Mouse (Mus musculus) mouse trophoblast stem cell (cell line): ENCODE measurements at regions not wholly inside any gene's neighbourhood (a gene's known extent, or its start where the extent isn't known, plus 50 kb on each side); places are given as distances from the start of the nearest gene placed in this dataset.

Experiments used
- in situ Hi-C, 2 experiments: fragments of 300-500 bp; cut with MseI, MboI; formaldehyde crosslinking; loops; 2 replicates in 1 of 2; 3 replicates in 1 of 2; pipeline ENCODE4 v1.15.1; 2025

DNA sequence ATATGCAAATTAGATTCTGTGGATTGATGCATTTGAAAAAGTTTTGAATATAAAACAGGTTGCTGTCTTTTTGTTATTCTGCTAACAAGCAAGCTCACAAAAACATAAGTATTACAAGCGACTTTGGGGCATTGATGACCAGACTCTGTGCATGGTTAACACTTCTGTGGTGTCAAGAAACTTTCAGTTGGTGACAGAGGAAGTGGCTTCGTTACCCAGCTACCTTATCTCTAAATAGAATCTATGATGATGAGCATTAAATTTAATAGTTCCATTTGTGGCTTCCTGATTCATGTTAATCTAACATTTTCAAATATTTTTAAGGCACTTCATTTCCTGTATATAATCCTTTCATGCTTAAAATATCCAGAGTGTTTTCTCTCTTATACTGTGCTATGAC, 100.8 kb downstream of the Tm2d1 start:
- in situ Hi-C loops: no loop called here

DNA sequence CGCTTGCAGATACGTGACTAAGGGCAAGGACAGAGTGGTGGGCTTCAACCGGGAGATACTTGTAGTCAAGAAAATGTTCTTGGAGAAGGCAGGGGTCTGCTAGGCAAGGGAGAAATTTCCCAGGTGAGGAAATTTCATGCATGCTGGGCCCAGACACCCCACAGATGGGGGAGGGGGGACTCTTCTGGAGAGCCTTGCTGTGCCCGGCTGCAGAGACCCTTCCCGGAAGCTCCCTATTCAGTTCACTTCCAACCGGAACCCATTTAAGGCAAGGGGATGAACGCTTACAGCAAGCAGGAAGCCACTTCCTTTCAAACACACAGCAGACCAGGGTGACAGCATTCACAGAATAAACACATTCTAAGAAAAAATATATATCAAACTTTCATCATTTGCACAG, 124.8 kb downstream of the Tm2d1 start:
- in situ Hi-C loops: no loop called here

DNA sequence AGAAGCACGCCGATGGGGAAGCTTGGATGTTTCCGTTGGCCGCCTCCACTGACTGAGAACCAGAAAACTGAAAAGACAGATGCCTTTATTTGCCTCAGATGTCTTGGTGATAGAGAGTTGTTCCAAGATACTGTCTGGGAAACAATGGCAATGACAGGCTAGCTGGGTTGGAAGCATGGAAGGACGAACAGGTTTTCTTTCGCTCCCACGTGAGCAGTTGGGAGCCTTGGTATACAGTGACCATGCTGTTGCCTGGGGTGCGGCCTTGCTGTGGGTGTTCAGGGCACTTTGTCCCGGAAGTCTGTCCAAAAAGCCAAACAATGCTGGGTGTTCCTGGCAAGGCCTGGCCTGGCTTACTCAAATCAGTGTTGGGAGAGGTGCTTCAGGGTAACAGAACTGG, 125.4 kb downstream of the Tm2d1 start:
- in situ Hi-C loops: no loop called here

DNA sequence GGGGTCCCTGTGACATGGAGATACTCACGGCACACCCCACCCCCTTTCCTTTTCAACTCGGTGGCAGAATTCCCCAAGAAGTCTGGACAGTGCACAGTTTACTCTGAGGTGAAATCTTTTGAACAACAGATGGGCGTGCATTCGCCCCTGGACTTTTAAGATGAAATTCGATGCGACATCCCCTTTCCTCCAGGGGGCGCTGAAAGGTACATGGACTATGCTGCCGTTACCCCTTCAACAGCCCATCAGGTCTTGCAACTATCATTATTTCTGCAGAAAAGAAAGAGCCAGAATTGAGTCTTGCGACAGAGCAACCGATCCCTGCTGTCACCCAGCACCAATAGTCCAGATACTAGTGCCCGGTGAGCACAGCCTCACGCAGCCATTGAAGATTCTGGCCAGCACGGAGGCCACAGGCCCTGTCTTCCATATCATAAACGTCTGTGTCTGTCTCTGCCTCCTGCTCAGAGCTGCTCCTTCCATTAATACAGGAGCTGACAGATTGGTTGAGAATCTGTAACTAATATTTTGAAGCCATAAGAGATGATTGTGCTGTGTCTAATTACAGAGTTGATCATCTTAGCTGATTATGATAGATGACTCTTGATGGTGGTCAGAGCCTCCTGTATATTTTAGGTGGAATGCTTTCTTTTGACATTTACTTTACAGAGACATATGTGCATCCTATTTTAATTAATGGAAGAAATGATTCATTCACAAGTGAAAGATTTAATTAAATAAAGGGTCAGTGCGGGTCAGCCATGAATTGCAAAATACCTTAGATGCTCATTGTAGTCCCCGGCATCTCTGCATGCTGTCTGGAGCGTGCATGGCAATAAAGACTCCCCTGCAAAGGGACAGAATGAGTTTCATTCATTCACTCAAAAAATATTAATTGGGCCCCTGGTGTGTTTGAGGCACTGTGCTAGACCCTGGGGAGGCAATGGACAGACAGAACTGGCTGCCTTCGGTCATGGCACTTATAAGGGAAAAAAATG, 128.0 kb downstream of the Tm2d1 start:
- in situ Hi-C loops: no loop called here

DNA sequence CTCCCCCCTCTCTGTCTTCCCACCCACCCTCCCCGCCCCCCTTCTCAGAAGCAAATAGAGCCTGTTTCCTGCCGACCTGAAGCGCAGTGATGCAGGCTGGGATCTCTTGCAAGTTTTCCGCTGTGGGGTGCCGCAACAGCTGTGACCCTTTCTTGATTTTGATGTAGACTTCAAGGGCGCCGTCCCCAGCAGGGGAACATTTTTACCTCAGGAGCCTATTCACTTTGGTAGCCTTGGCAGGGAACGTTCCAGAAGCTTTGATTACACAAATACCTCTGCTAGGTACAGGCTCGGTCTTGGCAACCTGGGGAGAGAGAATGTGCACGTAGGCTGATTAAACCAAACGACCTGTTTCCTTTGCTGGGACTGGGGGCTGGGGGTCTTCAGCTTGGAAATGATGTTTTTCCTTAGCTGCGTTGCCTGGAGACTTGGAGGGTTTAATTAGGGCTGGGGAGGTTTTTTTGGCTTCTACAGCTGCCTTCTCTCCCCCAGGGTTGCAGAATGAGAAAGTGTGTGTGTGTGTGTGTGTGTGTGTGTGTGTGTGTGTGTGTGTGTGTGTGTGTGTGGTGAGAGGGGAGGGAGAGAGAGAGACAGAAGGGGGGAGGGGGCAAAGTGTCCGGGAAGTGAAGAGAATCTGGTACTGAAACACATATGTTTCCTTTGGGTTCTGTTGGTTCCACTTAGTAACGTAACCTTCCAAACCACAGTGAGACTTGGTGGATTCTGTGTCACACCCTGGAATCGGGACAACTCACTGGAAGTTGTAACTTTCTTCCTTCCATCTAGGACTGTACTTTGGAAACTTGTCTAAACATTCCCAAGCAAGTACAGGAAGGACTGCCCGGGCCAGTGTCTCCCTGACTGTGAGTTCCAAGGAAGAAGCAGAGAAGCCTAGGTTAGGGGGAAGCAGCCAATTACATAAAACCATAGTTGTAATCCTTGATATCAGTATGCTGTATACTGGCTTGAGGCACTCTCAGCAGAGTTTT, 138.9 kb downstream of the Tm2d1 start:
- in situ Hi-C loops: loop anchor here in 1 of 2 experiments (25.0 kb wide), 1 partner anchor 482 kb away; the partner anchor contains the start of gene Nfia

DNA sequence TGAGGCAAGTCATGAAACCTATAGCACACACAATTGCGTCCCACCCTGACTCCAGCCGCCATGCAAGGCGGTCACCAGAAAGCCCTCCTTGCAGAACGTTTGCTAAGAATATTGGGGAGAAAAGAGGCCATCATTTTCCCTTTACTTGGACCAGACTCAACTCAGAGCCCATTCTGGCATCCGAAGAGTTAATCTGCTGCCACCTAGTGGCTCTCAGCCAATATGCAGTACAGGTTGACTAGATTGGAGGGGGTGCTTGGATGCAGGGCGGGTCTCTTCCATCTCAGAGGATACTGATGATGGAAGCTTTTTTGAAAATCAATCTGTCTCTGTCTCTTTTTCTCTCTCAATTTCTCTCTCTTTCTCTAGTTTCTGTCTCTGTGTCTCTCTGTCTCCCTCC, 139.6 kb downstream of the Tm2d1 start:
- in situ Hi-C loops: loop anchor here in 1 of 2 experiments (25.0 kb wide), 1 partner anchor 481 kb away; the partner anchor contains the start of gene Nfia

DNA sequence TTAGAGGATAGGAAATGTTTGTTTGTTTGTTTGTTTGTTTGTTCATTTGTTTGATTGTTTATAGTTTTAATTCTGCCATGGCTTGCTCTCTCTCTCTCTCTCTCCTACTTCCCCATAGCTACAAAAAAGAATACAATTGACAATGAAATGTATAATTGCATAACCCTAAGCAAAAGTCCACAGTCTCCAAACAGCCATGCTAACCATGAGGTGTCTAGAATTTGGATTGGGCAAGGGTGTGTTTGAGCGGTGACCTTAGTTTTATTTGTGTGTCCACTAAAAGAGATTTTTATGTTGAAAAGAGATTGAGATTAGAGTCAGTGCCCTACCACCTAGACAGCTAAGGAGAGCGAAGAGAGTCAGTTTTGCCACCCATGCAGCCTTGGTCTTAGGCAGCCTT, 141.2 kb downstream of the Tm2d1 start:
- in situ Hi-C loops: loop anchor here in 1 of 2 experiments (25.0 kb wide), 1 partner anchor 480 kb away; the partner anchor contains the start of gene Nfia

DNA sequence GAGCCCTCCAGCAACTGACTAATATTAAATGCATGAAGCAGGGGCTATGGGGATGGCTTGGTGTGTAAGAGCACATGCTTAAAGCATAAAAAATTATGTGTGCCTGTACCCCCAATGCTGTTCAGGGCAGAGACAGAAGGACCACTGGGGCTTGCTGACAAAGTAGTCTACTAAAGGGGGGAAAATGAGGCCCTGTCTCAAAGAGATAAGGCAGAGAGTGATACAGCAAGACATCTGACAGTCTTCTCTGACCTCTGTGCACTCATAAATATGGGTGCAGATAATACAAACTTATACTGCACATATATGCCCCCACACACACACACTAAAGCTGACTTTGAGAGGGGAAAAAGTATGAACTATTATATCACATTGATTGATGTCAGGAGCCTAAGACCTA, 142.8 kb downstream of the Tm2d1 start:
- in situ Hi-C loops: loop anchor here in 1 of 2 experiments (25.0 kb wide), 1 partner anchor 478 kb away; the partner anchor contains the start of gene Nfia

DNA sequence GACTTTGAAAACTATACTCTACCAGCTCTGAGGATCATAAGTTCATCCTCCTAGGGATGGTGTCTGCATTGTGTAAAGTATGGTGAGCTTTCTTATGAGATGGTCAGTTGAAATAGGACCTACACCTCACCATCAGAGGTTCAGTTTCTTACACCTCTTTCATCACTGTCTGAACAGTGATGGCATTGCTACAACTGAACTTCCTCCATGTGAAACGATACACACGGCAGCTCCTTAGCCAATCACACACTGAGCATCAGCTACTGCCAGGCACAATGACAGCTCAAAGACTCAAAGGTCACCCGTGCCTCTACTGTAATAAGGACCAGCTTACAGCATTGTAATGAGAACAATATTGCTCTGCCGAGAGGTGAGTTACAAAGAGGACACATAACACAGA, 145.0 kb downstream of the Tm2d1 start:
- in situ Hi-C loops: loop anchor here in 1 of 2 experiments (25.0 kb wide), 1 partner anchor 476 kb away; the partner anchor contains the start of gene Nfia

DNA sequence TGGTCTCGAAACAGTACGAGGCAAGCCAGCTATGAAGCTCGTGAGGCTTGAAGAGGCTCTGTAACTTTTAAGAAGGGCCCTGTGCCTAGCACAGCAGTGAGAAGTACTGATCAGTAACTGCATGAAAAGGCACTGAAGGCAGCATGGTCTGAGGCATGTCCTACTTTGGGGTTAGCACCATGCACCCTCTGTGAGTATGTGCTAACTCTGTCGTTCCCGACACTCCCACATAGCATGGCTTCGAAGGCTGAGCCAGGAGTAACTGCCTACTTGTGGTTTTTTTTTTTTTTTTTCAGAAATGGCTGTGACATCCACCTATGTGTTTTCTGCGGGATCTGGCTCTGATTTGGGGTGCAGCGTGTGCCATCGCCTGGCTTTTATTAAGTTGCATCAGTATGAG, 145.6 kb downstream of the Tm2d1 start:
- in situ Hi-C loops: loop anchor here in 1 of 2 experiments (25.0 kb wide), 1 partner anchor 475 kb away; the partner anchor contains the start of gene Nfia

DNA sequence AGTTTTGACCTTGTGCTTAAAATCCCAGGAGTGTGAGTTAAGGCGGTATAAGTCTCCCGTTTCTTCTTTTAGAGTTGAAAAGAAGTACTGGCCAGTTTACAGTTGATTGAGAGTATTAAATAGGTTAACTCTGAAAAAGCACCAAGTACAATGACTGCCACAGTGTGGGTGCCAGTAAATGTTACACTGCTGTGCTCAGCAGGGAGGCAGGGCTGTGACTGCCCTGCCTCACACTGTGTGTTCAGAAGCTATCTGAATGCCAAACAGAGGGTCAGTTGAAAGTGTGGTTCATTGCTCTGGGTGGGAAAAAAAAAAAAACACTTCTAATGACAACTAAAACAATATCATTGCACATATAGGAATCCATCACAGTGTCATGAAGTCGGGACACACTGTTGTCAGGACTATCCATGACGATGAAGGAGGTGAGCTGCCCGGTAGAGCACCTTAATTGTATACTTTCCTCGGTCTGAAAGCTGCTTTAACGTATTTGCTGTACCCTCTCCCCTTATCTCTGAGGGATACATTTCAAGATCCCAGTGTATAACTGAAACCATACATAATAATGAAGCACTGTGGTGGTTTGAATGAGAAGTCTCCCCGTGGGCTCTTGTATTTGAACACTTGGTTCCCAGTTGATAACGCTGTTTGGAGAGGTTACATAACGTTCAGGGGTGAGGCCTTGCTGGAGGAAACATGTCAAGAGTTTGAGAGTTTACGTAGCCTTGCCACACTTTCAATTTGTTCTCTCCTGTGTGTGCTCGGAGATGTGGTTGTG, 146.9 kb downstream of the Tm2d1 start:
- in situ Hi-C loops: loop anchor here in 1 of 2 experiments (25.0 kb wide), 1 partner anchor 474 kb away; the partner anchor contains the start of gene Nfia

DNA sequence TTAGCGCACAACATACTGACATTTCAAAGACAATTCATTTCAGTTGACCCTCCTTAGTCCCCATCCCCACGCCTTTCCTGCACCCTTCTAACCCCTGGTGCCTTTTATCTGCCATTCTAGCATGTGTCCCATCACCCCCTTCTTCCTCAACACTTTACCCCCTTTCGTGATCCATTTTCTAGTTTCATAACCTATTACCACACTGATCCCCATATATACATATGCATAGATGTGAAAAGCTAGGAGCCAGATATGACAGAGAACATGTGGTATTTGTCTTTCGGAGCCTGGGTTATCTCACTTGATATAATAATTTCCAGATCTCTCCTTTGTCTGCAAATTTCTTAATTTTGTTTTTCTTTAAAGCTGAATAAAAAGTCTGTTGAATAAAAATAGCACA, 154.9 kb downstream of the Tm2d1 start:
- in situ Hi-C loops: loop anchor here in 1 of 2 experiments (25.0 kb wide), 1 partner anchor 466 kb away; the partner anchor contains the start of gene Nfia

DNA sequence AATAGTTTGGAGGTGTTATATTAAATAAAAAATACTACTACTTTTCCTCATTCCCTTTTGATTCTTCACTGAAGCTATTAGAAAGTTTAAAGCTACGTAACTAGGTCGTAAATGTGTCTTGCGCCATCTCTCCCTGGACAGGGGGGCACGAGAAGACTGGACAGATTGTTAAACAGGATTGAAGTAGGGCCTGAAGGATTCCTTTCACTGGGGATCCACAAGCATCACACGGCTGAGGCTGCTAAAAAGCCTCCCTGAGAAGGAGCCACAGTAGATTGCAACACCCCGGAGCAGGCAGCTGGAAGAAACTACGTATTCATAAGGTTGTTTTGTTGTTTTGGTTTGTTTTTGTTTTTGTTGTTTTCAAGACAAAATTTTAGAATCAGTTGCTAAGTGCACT, 158.7 kb downstream of the Tm2d1 start:
- in situ Hi-C loops: no loop called here

DNA sequence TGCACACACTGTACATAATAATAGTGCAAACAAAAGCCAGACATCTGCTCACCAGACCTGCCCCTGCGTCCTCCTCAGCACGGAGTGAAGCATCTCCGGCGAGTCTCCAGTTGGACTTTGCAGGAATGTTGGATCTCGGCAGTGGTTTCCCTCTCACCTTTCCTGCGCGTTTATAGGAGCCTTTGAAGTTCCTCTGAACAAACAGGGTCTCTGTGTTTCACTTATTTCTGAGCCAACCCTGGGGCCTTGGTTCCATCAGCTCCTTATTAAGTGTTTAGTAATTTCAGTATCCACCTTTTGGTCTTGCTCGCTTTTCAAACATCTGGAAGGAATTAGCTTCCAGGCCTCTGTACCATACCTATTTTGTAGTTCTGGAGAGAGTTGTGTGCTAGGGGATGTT, 159.7 kb downstream of the Tm2d1 start:
- in situ Hi-C loops: no loop called here

DNA sequence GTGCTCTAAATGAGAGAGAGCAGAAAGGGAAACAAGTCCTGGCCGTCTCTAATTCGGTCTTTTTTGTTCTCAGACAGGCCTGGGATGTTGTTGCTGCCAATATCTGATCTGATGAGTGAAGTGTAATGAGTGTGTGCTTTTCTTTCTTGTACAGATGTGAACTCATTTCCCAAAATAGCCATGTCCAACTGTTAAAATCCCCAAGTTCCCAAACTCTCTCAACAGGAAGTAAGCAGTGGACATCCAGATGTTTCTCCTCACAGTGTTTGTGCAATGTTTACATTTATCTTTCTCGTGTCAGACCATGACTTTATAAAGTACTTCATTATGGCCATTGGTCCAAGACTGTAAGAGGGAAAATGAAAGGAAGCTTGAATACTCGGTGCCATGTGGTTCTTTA, 161.5 kb downstream of the Tm2d1 start:
- in situ Hi-C loops: no loop called here

DNA sequence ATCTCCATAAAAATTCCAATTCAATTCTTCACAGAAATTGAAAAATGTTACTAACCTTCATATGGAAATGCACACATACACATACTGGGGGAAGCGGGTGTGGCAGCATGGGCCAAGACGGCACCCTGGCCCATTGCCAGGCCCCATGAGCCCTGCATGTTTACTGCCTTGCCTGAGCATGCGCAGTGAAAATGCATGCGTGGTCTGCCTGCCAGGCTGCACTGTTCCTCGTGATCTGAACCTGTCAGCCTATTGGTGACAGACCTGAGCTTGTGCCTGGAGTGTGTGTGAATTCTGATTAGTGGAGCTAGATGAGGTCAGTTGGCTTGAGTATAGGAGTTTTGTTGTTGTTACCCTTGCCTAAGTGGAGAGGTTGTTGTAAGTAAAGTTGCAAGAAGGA, 167.9 kb downstream of the Tm2d1 start:
- in situ Hi-C loops: no loop called here

DNA sequence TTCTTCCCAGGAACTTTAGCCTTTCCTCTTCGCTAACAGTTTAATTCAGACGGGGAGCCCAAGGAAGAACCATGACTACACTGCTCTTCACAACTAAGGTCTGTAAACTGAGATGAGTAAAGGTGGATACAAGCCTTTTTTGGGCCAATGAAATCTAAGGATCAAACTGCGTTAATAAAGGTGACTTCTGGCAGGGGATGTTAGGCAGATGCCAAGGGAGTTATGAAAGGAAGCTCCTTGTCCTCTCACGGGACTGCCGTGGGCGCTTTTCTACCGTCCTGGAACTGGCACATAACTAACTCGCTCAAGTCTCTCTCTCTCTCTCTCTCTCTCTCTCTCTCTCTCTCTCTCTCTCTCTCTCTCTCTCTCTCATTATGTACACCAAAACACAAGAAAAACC, 175.7 kb downstream of the Tm2d1 start:
- in situ Hi-C loops: no loop called here

DNA sequence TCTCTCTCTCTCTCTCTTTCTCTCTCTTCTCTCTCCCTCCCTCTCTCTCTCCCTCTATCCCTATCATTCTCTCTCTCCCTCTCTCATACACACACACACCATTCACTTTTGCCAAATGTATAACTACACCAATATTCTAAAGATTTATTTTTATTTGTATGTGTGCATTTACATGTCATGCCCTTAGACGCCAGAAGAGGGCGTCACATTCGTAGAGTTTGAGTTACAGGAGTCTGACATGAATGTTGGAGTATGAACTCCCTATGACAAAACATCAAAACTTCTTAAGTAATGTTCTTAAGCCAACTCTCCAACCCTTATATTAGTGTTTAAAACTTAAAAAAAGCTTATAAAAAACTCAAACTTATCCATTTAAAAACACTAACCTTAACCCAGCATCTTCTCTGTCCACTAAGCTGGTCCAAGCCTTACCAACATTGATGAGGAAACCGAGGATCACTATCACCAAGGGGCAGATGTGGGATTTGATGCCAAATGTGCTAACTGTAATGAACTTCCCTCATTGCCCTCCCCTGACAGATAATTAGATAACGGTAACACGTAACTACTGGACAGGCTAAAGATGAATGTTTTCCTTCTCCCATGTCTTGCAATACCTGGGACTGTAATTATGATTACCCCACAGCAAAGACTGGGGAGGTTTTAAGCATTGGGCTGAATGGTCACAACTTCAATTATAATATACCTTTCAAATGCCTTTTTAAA, 176.7 kb downstream of the Tm2d1 start:
- in situ Hi-C loops: no loop called here

DNA sequence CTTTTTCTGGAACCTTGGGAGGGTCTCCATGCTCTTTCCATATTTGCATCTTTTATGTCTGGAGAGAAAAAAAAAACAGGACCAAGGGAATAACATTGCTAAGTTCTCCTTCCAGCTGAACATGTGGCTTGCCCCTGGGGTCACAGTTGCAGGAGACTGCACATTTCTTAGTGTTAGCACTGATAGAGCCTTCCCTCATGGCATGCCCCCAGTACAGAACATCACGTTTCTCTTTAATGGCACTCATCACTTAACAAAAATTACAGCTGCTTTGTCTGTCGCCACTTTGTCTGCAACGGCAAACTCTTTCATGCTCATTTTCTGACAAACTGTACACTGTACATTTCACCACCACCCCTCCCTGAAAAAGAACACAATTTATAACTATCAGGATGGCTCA, 180.0 kb downstream of the Tm2d1 start:
- in situ Hi-C loops: no loop called here

DNA sequence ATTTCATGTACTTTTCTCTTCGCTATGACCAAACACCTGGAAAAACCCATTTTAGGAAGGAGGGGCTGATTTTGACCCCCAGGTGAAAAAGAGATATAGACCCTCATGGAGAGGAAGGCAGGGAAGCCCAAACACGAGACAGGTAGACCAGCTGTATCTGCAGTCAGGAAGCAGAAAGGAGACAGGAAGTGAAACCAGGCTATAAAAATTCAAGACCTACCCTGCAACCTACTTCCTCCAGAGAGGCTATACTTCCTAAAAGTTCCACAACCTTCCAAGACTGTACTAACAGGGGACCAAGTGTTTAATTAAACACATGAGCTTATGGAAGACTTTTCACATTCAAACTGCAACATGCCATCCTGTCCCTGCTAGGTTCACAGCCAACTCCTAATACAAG, 180.9 kb downstream of the Tm2d1 start:
- in situ Hi-C loops: no loop called here
